Mouse (Mus musculus) cortical plate, adult 2 months (tissue): ENCODE data around the gene Gnl2.

Experiments
- CTCF ChIP-seq: fragments of 200-500 bp; IDR thresholded peaks from 2 replicates; pipeline ENCODE4 v1.5.1; 2011; ENCODE audit warnings: mild to moderate bottlenecking, control low read depth, low read length; ENCODE audit not compliant: insufficient read depth; ENCODE audit errors: extremely low read depth
- POLR2A ChIP-seq: fragments of 200-500 bp; IDR thresholded peaks from 2 replicates; pipeline ENCODE4 v1.6.1; 2011; ENCODE audit warnings: mild to moderate bottlenecking, low read length, control low read depth; ENCODE audit not compliant: insufficient read depth; ENCODE audit errors: extremely low read depth

- TF ChIP-seq POLR2A (no peak), CTCF (no peak)
Observed at GRCm38 (mm10) chr4:125057273-125057672, 40.9 kb downstream of the Gnl2 start.
